Mouse (Mus musculus): ENCODE measurements at regions not wholly inside any gene's neighbourhood (a gene's known extent, or its start where the extent isn't known, plus 50 kb on each side); places are given as distances from the start of the nearest gene placed in this dataset.
"Not testable (repeated sequence)": the region's sequence is repeated elsewhere in the genome, so short reads cannot be mapped to it uniquely, and the experiment has no call there.

- no peak for ATAC-seq
Observed at GRCm38 (mm10) chr8:8973334-8973733, 283.0 kb upstream of the Arglu1 start.

- no peak for ATAC-seq
Observed at GRCm38 (mm10) chr8:8970776-8971175, 280.5 kb upstream of the Arglu1 start.

GRCm38 (mm10) chr8:8970346-8970745 is 280.0 kb upstream of the Arglu1 start:
- ATAC-seq: no peak

GRCm38 (mm10) chr8:8969112-8969950 is 279.0 kb upstream of the Arglu1 start:
- no peak for ATAC-seq

GRCm38 (mm10) chr8:8966658-8967048 is 276.3 kb upstream of the Arglu1 start:
- no peak for ATAC-seq

GRCm38 (mm10) chr8:8965983-8966657 is 275.8 kb upstream of the Arglu1 start:
- no peak for ATAC-seq

GRCm38 (mm10) chr8:8960221-8960620 is 269.9 kb upstream of the Arglu1 start:
- no peak for ATAC-seq

GRCm38 (mm10) chr8:8959787-8960093 is 269.4 kb upstream of the Arglu1 start:
- no peak for ATAC-seq

- ATAC-seq: no peak
Observed at GRCm38 (mm10) chr8:8959021-8959786, 268.9 kb upstream of the Arglu1 start.

- not testable (repeated sequence) for ATAC-seq
Observed at GRCm38 (mm10) chr8:8958140-8958539, 267.8 kb upstream of the Arglu1 start.

GRCm38 (mm10) chr8:8952212-8952611 is 261.9 kb upstream of the Arglu1 start:
- no peak for ATAC-seq

- ATAC-seq: no peak
Observed at GRCm38 (mm10) chr8:8951186-8951585, 260.9 kb upstream of the Arglu1 start.

- ATAC-seq: no peak
Observed at GRCm38 (mm10) chr8:8947516-8948161, 257.3 kb upstream of the Arglu1 start.

- no peak for ATAC-seq
Observed at GRCm38 (mm10) chr8:8942991-8943390, 252.7 kb upstream of the Arglu1 start.

GRCm38 (mm10) chr8:8940899-8941298 is 250.6 kb upstream of the Arglu1 start:
- no peak for ATAC-seq

- ATAC-seq: no peak
Observed at GRCm38 (mm10) chr8:8938536-8938935, 248.2 kb upstream of the Arglu1 start.

GRCm38 (mm10) chr8:8932466-8932865 is 242.1 kb upstream of the Arglu1 start:
- ATAC-seq: no peak

- no peak for ATAC-seq
Observed at GRCm38 (mm10) chr8:8931746-8932145, 241.4 kb upstream of the Arglu1 start.

- no peak for ATAC-seq
Observed at GRCm38 (mm10) chr8:8928074-8928862, 237.9 kb upstream of the Arglu1 start.

- no peak for ATAC-seq
Observed at GRCm38 (mm10) chr8:8921446-8921845, 231.1 kb upstream of the Arglu1 start.

- ATAC-seq: no peak
Observed at GRCm38 (mm10) chr8:8919582-8920503, 229.5 kb upstream of the Arglu1 start.
